Mouse (Mus musculus) adrenal gland, adult 8-10 months (tissue): ENCODE results near the gene Tbc1d10b. TPM values are rescaled to one million over a fixed set of nuclear protein-coding genes. Genes with fewer than 3 reads are reported as not detected.
"Not testable (repeated sequence)": the region's sequence is repeated elsewhere in the genome, so short reads cannot be mapped to it uniquely, and the experiment has no call there.

Source experiments
- DNase-seq: peaks from one replicate; pipeline ENCODE4 v3.0.0; 2022
- total RNA-seq, 4 experiments: library from RNA; stranded (reverse); gene quantifications; 2 replicates each; pipeline ENCODE4 v1.2.4; 2022

Gene Tbc1d10b
- total RNA-seq: 10 to 100 TPM; 47.9 to 63.7 (median 57.0) TPM

DNA sequence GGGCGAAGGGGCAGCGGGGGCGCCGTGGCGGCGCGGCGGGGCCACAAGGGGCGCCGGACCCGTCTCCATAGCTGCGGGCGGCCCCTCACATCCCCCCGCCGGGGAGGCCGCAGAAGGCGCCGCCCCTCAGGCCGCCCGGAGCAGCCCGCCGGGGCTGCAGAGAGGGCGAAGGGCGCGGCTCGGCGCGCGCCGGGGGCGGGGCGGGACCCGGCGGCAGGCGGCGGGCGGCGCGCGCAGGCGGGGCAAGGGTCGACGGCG, at the start of gene Tbc1d10b:
Gene Tbc1d10b (minus strand): TSS at position 174 of the 258 bp plus-strand sequence.
- no peak for DNase-seq

DNA sequence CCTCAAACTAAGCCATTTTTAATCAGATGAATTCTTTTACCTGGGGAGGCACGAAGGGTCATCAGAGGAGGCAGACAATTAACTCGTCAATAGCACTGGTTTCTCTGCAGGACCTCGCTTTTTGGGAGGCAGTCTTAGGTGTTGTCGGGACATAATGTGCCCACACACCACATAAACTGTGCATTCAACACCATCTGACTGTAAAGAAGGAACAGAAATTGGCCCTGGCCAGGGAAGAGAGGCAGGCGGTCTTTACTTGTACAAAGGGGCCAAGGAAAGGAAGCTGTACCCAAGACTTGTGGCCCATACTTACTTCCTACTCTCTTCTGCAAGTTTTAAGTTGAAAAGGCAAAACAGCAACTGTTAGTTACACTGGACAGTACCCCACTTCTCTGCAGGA, 48.2 kb upstream of the Tbc1d10b start:
- DNase-seq: no peak

DNA sequence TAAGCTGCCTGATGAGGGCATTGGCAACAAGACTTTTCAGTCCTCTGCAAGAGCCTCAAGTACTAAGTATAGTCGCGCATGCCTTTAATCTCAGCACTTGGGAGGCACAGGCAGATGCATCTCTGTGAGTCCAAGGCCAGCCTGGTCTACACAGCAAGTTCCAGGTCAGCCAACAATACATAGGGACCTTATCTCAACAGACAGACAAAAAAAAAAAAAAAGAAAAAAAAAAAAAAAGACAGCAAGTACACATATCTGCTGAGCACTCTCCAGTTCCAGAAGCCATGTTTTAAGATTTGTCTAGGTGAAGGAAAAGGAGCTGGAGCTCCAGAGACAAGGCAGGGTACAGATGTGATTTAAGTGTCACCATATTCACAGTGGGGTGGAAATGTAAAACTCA, 47.7 kb upstream of the Tbc1d10b start:
- no peak for DNase-seq

DNA sequence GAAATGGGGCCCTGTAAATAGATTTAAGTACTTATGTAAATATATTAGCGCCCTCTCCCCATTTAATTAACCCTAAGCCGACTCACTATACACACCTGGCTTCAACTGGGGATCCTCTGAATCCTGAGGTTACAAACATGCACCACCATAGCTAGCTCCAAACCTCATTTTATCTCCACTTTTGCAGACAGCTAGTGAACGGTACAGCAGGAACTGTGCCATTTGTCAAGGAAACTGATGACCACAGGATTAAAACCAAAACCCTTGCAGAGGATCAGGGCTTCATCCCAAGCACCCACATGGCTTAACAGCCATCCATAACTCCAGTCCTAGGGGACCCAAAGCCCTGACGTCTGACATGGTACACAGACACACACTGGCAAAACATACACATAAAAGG, 46.7 kb upstream of the Tbc1d10b start:
- DNase-seq: no peak

DNA sequence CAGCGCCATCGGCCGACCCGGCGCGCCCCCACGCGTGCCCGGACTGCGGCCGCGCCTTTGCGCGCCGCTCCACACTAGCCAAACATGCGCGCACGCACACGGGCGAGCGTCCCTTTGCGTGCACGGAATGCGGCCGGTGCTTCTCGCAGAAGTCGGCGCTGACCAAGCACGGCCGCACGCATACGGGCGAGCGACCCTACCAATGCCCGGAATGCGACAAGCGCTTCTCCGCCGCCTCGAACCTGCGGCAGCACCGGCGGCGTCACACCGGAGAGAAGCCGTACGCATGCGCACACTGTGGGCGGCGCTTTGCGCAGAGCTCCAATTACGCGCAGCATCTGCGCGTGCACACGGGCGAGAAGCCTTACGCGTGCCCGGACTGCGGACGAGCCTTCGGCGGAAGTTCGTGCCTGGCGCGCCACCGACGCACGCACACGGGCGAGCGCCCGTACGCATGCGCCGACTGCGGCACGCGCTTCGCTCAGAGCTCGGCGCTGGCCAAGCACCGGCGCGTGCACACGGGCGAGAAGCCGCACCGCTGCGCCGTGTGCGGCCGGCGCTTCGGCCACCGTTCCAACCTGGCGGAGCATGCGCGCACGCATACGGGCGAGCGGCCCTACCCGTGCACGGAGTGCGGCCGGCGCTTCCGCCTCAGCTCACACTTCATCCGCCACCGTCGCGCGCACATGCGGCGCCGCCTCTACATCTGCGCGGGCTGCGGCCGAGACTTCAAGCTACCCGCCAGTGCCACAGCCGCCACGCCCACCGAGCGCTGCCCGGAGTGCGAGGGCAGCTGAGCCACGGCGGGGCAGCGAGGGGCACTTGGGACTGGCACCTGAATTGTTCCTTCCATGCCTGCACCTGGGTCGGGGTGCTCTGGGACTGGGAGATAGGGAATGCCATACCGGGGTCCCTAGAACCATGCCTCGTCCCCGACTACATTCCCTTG, 45.8 kb upstream of the Tbc1d10b start:
- peak; percentile 93 for DNase-seq

DNA sequence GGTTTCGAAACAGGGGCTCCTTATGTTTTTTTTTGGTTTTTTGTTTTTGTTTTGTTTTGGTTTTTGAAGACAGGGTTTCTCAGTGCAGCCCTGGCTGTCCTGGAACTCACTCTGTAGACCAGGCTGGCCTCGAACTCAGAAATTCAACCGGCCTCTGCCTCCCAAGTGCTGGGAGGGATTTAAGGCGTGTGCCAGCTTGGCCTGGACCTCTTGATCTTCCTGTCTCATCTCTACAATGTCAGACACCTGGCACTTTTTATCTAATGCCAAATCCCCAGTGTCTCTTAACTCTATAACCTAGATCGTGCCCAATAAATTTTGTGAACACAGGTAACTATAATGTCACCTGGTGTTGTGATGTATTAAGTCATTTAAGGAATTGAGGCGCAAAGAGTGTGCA, 45.1 kb upstream of the Tbc1d10b start:
- DNase-seq: no peak

DNA sequence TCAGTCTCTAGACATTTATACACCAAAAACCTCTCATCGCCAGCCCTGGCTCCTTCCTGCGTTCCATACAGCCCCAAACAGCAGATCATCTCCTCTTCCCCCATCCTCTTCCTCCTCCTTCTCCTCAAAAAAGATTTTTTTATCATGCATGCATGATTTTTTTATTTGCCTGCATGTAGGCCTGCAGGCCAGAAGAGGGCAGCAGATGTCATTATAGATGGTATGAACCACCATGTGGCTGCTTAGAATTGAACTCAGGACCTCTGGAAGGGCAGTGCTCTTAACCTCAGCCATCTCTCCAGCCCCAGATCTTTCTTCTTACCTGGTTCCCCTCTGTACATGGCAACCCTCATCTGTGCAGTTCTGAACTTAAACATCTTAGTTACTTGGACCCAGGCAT, 44.1 kb upstream of the Tbc1d10b start:
- DNase-seq: no peak

DNA sequence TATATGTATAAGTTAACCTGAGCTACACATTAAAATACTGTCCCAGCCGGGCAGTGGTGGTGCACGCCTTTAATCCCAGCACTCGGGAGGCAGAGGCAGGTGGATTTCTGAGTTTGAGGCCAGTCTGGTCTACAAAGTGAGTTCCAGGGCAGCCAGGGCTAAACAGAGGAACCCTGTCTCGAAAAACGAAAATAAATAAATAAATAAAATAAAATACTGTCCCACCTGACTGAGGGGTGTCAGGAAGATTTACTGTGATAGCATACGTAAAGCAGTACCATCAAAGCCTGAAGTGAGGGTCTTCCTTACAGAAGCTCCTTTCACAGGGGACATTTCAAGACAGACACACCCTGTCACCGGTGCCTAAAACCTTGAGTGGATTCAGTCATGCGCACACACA, 42.2 kb upstream of the Tbc1d10b start:
- DNase-seq: not testable (repeated sequence)

DNA sequence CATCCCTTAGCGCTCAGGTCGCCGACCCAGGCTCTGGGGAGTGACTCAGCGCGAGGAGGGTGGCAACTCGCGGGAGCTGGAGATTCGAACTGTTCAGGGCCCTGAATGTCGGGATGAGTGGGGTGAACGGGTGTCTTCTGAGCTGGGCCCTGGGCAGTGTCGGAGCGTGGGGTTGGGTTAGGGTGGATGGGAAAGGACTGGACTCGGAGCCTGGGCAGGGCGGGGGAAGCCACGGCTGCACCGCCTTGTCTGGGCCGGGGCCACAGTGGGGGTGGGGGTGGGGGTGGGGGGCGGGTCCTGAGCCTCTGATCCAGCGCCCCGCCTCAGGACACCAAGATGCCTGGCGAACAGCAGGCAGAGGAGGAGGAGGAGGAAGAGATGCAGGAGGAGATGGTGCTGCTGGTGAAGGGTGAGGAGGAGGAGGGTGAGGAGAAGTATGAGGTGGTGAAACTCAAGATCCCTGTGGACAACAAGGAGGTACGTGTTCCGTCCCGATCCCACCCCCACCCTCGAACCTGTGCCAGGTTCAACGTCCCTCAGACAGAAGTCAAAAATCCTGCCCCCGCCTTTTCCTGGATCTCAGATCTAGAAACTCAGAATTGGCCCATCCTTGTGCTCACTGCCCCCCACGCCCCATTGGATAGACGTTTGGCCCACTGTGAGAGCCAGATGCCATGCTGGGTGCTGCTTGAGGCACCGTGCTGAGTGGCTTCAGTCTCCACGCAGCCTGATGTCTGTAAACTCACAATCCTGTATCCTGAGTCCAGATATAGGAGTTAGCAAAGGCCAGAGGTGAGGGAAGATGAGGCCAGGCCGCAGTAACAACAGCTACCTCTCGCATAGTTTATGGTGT, 36.6 kb upstream of the Tbc1d10b start:
- DNase-seq: no peak

DNA sequence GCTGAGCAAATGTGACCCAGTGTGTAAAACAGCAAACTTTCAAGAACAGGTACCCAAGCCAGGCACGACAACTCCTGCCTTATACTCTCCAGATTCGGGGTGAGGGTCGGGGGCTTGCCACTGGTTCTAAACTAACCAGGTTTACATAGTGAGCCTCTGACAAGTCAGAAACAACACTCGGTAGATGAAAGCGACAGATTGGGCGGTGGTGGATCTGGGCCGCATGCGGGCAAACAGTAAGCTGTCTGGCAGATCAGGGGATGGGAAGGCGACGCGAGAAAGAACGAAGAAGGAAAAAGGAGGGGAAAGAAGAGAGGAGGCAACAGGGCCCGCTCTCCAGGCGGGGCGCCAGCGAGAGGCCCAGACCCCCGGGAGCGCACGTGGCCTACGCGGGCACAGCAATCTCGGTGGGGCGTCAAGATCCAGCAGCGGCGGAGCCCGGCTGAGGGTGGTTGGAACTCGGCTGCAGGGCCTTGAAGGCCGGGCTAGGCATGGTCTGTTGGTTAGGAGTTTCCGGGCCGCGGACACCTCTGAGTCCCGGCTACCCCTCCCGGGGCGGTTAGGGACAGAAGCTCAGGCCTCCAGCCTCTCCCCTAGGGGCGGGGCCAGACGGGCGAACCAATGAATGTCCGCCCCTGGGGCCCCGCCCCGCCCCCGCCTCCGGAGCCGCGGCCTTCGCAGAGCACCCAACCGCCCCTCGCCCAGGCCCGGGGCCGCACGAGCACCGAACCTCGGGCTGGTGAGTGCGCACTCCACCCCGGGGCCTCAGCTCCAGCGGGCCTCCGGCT, 35.8 kb upstream of the Tbc1d10b start, which contains the start of gene Zfp771:
Gene Zfp771 (plus strand): TSS at position 405 of the 788 bp plus-strand sequence.
- DNase-seq: peak; percentile 94

DNA sequence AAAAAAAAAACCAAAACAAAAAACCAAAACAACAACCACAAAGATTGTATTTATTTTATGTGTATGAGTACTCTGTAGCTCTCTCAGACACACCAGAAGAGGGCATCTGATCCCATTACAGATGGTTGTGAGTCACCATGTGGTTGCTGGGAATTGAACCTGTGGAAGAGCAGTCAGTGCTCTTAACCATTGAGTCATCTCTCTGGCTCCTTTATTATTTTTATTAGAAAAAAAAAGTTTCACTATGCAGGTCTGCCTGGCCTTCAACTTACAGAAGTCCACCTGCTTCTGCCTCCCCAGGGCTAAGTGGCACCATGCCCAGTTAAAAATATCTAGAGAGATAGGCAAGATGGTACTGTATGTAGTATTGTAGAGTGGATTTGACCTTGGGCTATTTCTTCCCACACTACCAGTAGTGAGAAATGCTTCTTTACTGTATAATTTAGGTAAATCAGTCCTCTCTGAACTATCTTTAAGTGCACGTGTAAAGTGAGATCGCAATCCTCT, 35.1 kb upstream of the Tbc1d10b start:
- no peak for DNase-seq

DNA sequence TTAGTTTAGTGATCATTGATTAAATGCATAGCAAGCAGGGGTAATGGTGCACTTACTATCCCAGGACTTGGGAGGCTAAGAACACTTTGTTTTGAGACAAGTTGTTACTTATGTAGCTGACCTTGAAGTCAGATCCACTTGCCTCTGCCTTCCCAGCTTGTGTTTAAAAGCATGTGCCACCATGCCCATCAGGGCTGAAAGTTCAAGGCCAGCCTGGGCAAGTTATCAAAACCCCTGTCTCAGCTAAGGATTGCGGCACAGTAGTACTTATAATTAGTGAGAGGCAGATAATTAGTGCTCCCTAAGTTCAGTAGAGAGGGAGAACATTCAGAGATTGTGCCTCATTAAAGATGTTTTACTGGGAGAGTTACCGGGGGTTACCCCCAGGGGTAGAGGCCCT, 26.5 kb upstream of the Tbc1d10b start:
- no peak for DNase-seq

DNA sequence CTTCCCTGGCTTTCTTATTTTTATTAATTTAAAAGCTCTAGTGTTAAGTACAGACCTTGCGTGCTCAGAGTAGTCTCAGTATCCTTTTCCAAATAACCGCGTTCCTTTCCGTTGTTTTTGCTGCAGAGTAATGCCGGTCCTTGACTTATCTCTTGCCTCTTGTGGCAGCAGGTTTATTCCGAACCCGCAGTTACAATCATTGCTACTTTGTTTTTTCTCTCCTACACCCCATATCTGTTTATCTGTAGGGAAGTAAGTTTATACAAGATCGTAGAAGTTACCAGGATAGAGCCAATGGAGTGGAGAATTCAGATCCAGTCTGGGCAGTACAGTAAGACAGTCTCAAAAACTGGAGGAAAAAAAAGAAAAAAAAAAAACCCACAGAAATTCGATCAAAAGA, 25.5 kb upstream of the Tbc1d10b start:
- no peak for DNase-seq

DNA sequence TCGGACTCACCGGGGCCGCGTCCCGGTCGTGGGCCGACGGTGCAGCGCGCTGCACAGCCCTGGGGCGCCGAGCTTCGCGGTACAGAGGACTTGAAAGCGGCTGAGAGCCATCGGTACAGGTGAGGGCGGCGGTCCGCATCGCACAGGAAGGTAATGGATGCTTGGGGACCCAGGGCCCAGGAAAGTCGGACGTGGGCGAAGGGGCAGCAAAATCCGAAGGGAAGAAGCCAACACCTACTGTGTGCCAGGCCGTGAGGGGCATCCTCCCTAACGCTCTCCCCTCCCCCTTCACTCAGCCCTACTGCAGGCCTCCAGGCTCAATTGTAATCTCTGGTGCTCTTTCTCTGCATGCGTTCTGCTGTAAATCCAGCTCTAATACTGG, 25.1 kb upstream of the Tbc1d10b start:
- no peak for DNase-seq

DNA sequence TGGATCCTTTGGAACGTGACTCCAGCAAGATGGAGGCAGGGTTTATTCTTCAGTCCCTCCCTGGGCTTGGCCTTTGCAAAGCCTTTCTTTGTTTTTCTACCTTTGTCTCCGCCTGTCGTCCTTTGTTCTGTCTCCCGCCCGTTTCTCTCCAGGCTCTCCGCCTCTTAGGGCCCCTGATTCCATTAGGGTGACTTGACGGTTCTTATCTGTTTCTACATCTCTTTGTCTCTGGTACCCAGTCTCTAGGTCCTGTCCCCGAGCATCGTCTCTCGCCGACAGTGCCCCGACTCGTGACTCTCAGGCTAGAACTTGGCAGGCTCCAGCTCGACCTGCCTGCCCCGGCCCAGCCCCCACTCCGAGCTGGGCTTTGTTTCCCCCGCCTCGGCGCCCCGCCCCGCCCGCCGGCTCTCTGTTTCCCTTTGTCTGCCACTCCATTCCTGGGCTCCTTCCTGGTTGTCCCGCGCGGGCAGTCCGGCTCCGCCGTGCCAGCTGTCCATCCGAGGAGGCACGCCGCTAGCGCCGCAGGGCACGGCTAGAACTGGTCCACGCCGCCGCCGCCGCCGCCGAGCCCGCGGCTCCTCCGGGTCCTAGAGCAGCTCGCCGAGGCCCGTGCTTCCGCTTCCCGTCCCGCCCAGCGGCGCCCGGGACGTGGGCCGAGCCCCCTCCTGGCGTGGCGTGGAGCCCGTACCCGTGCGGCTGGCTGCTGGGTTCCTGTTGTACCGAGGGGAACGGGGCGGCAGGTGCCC, 24.5 kb upstream of the Tbc1d10b start, which contains the start of the genes Zfp553 and Sept1:
Gene Zfp553 (plus strand): TSS at position 440 of the 746 bp plus-strand sequence.
Gene Sept1 (minus strand): TSS at position 509 of the 746 bp plus-strand sequence.
- DNase-seq: peak; percentile 73

DNA sequence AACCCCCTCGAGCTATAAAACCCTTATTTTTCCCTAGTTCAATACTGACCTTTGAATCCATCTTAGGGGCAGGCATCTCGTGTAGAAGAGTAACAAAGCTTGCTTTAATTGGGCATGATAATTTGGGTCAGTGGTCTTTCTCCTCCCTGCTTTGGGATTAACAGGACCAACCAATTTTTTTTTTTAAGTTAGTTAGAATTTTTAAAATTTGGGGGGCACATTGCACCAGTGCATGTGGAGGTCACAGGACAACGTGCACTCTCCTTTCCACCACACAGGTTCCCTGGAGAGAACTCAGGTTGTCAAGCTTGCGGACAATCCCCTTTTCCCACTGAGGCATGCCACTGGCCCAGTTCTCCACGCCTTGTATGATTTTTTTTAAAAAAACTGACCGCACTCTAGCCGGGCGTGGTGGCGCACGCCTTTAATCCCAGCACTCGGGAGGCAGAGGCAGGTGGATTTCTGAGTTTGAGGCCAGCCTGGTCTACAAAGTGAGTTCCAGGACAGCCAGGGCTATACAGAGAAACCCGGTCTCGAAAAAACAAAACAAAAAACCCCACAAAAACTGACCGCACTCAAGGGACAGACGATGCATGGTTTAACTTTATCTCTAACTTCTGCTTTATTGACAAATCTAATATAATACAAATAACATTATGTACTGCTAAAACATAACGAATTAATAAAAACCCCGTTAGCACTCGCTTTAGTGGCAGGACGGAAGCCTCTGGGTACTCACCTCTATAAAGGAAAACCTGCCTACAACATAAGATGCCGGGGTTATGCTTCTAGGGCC, 23.8 kb upstream of the Tbc1d10b start:
- DNase-seq: no peak

DNA sequence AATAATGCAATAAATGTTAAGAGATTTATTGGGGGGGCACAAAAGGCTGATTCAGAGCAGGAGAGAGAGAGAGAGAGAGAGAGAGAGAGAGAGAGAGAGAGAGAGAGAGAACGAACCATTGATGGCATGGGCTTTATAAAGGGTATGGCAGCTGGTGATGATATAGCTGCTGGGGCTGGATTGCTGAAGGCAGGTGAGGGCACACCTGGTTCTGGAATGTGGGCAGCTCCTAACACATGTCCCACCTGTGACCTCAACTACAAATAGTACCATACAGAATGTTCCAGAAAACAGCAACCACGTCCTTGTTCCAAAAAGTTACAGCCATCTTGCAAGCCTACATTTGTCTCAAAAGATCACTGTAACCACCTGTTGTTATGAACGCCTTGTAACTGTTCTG, 23.1 kb upstream of the Tbc1d10b start:
- no peak for DNase-seq

DNA sequence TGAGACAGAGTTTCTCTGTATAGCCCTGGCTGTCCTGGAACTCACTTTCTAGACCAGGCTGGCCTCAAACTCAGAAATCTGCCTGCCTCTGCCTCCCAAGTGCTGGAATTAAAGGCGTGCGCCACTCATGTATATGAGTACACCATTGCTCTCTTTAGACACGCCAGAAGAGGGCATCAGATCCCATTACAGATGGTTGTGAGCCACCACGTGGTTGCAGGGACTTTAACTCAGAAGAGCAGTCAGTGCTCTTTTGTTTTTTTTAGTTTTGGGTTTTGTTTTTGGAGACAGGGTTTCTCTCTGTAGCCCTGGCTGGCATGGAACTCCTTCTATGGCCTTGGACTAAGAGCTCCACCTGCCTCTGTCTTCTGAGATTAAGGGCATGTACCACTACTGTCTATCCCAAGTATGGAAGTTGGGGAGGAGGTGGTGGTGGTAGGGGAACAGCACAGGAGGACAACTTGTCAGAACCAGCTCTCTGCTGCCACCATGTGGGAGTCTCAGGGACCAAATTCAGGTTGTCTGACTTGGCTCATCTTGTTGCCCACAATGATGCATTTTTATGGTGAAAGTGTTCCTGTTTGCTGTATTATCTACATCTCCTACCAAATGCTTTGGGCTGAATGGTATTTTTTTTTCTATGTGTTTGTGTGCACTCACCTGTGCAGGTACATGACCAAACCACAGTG, 20.5 kb upstream of the Tbc1d10b start:
- DNase-seq: no peak

DNA sequence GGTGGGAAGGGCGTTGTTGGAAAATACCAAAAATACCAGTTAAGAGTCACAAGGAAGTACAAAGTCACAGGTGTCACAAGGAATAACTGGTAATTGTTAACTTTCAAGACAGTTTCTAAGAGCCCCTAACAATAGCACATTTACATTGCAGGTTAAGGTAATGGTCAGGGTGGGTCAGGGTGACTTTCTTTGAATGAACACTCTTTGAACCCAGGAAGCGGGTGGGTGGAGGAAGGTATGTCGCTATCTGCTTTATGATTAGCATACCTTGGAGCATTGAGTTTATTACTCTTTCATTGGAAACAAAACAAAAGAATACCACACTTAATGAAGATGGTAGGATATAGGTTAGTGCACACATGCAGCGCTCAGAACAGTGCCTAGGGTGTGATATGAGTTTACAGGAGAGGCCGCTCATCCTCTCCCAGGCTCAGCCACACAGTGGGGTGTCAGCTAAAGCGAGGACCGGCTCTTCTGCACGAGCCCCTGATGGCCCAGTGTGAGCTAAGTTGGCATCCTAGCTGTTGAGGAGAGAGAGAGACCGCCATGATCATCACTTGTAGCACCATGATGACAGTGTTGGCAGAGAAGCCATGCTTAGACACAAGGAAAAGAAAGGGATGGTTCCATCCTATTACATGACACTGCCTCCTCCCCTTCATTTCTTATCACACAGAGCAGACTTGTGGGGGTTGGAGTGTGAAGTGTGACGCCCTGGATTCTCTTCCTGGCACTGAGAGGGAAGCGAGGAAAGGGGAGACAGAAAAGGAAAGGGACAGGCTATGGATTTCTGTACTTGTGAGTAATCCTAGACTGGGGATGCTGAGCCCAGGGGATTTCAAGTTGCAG, 17.1 kb upstream of the Tbc1d10b start:
- no peak for DNase-seq
